Mouse (Mus musculus) heart, embryonic 13.5 days (tissue): ENCODE measurements around the gene Cdadc1. TPM values are rescaled to one million over a fixed set of nuclear protein-coding genes. Genes with fewer than 3 reads are reported as not detected.

Source experiments
- ATAC-seq: fragments of 200-750 bp; cut with Nextera tagmentation; 2 replicates; pipeline ENCODE4 v1.8.0; 2017; ENCODE audit warnings: moderate TSS enrichment; ENCODE audit not compliant: insufficient number of reproducible peaks, low FRiP score, low TSS enrichment; ENCODE audit errors: extremely low read depth
- H3K27ac ChIP-seq: fragments of 300-500 bp; sonication (generic); replicated peaks from 2 replicates; pipeline ENCODE4 v1.5.1; 2015; ENCODE audit warnings: moderate library complexity, mild to moderate bottlenecking, inconsistent platforms
- H3K27me3 ChIP-seq: fragments of 300-500 bp; sonication (generic); replicated peaks from 2 replicates; pipeline ENCODE4 v1.6.1; 2015; ENCODE audit warnings: mild to moderate bottlenecking, inconsistent platforms
- H3K36me3 ChIP-seq: fragments of 300-500 bp; sonication (generic); 2 replicates; pipeline ENCODE4 v1.6.1; 2015; ENCODE audit warnings: mild to moderate bottlenecking, inconsistent platforms
- H3K4me1 ChIP-seq: fragments of 300-500 bp; sonication (generic); 2 replicates; pipeline ENCODE4 v1.6.1; 2015; ENCODE audit warnings: inconsistent platforms
- H3K4me2 ChIP-seq: fragments of 300-500 bp; sonication (generic); 2 replicates; pipeline ENCODE4 v1.6.1; 2015; ENCODE audit warnings: inconsistent platforms, mild to moderate bottlenecking, moderate library complexity
- H3K4me3 ChIP-seq: fragments of 300-500 bp; sonication (generic); 2 replicates; pipeline ENCODE4 v1.5.1; 2015; ENCODE audit warnings: moderate library complexity, mild to moderate bottlenecking, inconsistent platforms
- H3K9ac ChIP-seq: fragments of 300-500 bp; sonication (generic); 2 replicates; pipeline ENCODE4 v1.6.1; 2015; ENCODE audit warnings: inconsistent platforms, mild to moderate bottlenecking, moderate library complexity
- H3K9me3 ChIP-seq: fragments of 300-500 bp; sonication (generic); 2 replicates; pipeline ENCODE4 v1.6.1; 2016; ENCODE audit warnings: inconsistent platforms
- WGBS: fragments of 180-500 bp; shearing (Covaris S2); methylation state at CpG from one replicate; pipeline ENCODE4 v1.1.7; 2015; ENCODE audit warnings: mixed read lengths; 5-methylcytosine and 5-hydroxymethylcytosine counted together
- polyA plus RNA-seq: library from polyadenylated mRNA; unstranded; fragments of >200 nt; fragmentation: Nextera tagmentation; extraction: Ambion mirVana; gene quantifications from 2 replicates; pipeline ENCODE4 v1.2.1, GENCODE M21; 2015

Cdadc1 gene
- polyA plus RNA-seq, 1 experiment from 2014 or later, result 26.0 TPM

DNA sequence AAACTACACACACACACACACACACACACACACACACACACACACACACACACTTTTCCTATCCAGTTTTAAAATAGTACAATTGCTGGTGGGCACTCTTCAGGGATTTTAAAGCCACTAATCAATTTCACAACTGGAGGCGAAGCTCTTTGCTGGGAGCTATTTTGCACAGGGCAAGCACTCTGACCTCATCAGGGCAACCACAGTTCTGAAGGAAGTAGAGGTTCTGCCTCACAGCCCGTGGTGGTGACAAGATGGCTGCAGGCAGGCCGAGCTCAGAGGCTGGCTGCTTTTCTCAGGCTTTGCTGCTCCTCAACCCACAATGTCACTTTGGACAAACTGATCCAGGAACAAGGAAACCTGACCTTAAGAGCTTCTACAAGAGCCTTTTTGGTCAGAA is 9.3 kb upstream of the Cdadc1 start:
- Histone ChIP-seq H3K27ac (no peak overlapping the region), H3K27me3 (peaks cover 18% of the 10 kb centered on the region), H3K36me3 (no peaks in the 10 kb centered on the region), H3K9me3 (no peaks in the 10 kb centered on the region), H3K9ac (no peak overlapping the region), H3K4me2 (no peak overlapping the region), H3K4me1 (no peaks in the 10 kb centered on the region), H3K4me3 (no peak overlapping the region)
- no peak for ATAC-seq
- 41% methylated on average over 3 of the region's 3 CpGs for WGBS

GRCm38 (mm10) chr14:59605671-59606353 is 8.1 kb upstream of the Cdadc1 start:
- Histone ChIP-seq H3K9me3 (no peaks in the 10 kb centered on the region), H3K4me3 (no peak overlapping the region), H3K4me1 (no peaks in the 10 kb centered on the region), H3K4me2 (no peak overlapping the region), H3K9ac (no peak overlapping the region), H3K27ac (no peak overlapping the region), H3K36me3 (no peaks in the 10 kb centered on the region), H3K27me3 (peaks cover 24% of the 10 kb centered on the region)
- 12% methylated on average over 5 of the region's 5 CpGs for WGBS
- no peak for ATAC-seq

GRCm38 (mm10) chr14:59604002-59604645 is 6.4 kb upstream of the Cdadc1 start:
- H3K27me3 ChIP-seq, result peaks cover 24% of the 10 kb centered on the region
- H3K4me3 ChIP-seq, result no peak overlapping the region
- H3K9me3 ChIP-seq, result no peaks in the 10 kb centered on the region
- no peaks in the 10 kb centered on the region for H3K36me3 ChIP-seq
- no peak overlapping the region for H3K27ac ChIP-seq
- 56% methylated on average over 5 of the region's 5 CpGs for WGBS
- no peaks in the 10 kb centered on the region for H3K4me1 ChIP-seq
- no peak overlapping the region for H3K9ac ChIP-seq
- H3K4me2 ChIP-seq, result no peak overlapping the region
- ATAC-seq, result no peak

DNA sequence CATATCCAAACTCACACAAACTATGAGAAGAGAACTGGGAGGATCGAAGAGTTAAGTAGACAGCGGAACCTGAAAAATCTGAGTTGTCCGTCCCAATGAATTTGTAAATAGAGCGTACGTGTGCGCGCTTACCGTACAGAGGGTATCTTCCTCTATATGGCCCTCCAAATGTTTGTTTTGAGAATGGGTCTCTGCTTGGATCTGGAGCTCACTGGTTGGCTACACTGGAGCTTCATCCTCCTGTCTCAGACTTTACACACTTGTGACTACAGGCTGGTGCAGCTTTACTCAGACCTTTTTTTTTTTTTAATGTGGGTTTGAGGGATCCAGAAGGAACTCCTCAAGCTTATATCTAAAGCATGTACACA is 485 bp upstream of the Cdadc1 start:
- Histone ChIP-seq H3K27ac (peak overlapping the region; percentile 76), H3K4me1 (peaks cover 15% of the 10 kb centered on the region), H3K36me3 (peaks cover 17% of the 10 kb centered on the region), H3K9me3 (no peaks in the 10 kb centered on the region), H3K27me3 (peaks cover 15% of the 10 kb centered on the region), H3K9ac (peak overlapping the region; percentile 88), H3K4me2 (peak overlapping the region; percentile 90), H3K4me3 (peak overlapping the region; percentile 76)
- under 1% methylated on average over 8 of the region's 8 CpGs for WGBS
- no peak for ATAC-seq

DNA sequence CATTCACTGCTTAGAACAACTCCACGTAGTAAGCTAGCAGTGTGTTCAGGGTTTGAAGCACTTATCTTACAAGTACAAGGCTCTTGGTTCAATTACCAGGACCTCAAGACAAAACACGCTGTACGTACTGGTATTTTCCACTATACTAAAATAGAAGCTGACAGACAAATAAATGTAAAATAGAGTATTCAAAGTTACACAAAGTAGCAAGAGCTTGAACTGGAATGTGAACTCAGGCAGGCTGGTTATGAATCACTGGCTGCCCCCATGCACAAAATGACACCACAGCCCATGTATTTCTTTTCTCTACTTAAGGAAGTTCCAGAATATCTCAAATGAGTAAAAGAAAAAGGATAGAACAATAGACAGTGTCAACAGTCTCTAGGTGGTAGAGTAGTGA is 2.8 kb downstream of the Cdadc1 start:
- 85% methylated on average over 3 of the region's 3 CpGs for WGBS
- Histone ChIP-seq H3K4me1 (peaks cover 15% of the 10 kb centered on the region), H3K9me3 (no peaks in the 10 kb centered on the region), H3K4me2 (no peak overlapping the region), H3K36me3 (peaks cover 45% of the 10 kb centered on the region), H3K27ac (no peak overlapping the region), H3K27me3 (no peaks in the 10 kb centered on the region), H3K9ac (no peak overlapping the region), H3K4me3 (no peak overlapping the region)
- ATAC-seq, result no peak

DNA sequence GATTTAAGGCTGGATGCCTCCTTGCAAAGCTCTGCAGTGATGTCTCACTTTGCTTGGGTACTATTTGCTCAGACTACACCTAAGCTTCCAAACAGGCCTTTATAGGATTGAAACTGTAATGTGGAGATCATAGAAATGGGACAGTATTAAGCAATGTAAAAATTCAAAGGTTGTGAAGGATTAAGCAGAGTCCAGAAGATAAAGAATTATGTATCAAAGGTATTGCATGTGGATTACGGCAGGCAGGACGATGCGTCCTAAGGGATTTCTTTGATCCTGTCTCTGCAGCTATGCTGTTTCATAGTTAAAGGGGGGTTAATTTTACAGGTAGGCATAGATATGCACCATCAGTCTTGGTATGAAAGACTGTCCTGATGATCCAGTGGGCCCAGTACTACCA is 5.2 kb downstream of the Cdadc1 start:
- Histone ChIP-seq H3K27ac (no peak overlapping the region), H3K27me3 (no peaks in the 10 kb centered on the region), H3K4me3 (no peak overlapping the region), H3K36me3 (peaks cover 66% of the 10 kb centered on the region), H3K9me3 (no peaks in the 10 kb centered on the region), H3K4me1 (peaks cover 11% of the 10 kb centered on the region), H3K9ac (no peak overlapping the region), H3K4me2 (no peak overlapping the region)
- WGBS, result 98% methylated on average over 3 of the region's 3 CpGs
- no peak for ATAC-seq

DNA sequence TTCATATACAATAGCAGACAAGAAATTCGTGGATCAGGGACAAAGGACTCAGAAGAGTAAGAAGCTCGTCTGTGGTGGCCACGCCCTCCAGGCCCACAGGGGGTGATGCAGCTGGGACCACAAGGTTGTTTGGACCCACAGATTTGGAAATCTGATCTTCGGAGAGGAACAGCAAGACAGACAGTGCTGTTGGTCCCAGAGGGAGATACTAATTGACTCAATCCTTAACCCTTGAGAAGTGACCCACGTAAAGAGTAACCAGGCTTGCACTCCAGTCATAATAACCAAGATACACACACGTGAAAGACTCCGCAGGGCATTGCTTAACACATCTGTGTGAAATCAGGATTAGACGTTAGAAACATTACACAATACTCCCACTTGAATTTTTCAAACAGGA is 5.9 kb downstream of the Cdadc1 start:
- 77% methylated on average over 8 of the region's 8 CpGs for WGBS
- Histone ChIP-seq H3K4me3 (no peak overlapping the region), H3K4me2 (no peak overlapping the region), H3K9me3 (no peaks in the 10 kb centered on the region), H3K27ac (no peak overlapping the region), H3K9ac (no peak overlapping the region), H3K36me3 (peaks cover 70% of the 10 kb centered on the region), H3K4me1 (peaks cover 7% of the 10 kb centered on the region), H3K27me3 (no peaks in the 10 kb centered on the region)
- ATAC-seq, result no peak

DNA sequence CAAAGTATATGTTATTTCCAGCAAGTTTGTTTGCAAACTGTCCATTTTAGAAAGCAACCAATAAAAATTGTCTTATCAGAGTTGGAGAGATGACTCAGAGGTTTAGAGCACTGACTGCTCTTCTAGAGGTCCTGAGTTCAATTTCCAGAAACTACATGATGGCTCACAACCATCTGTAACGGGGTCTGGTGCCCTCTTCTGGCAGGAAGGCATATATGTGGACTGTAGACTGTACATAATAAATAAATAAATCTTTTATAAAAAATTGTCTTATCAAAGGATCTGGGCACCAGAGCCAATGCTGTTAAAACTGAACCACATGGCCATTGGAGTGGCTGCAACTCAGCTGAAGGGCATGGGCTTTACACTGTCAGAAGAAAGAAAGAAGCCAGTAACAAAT is 7.1 kb downstream of the Cdadc1 start:
- H3K4me3 ChIP-seq, result no peak overlapping the region
- no peak for ATAC-seq
- H3K27ac ChIP-seq, result no peak overlapping the region
- H3K36me3 ChIP-seq, result peaks cover 79% of the 10 kb centered on the region
- no peaks in the 10 kb centered on the region for H3K9me3 ChIP-seq
- H3K4me1 ChIP-seq, result no peaks in the 10 kb centered on the region
- WGBS, result 76% methylated on average over 1 of the region's 1 CpGs
- H3K27me3 ChIP-seq, result no peaks in the 10 kb centered on the region
- no peak overlapping the region for H3K9ac ChIP-seq
- no peak overlapping the region for H3K4me2 ChIP-seq

- Histone ChIP-seq H3K36me3 (peaks cover 52% of the 10 kb centered on the region), H3K4me3 (no peak overlapping the region), H3K9me3 (no peaks in the 10 kb centered on the region), H3K4me1 (peaks cover 14% of the 10 kb centered on the region), H3K4me2 (no peak overlapping the region), H3K9ac (no peak overlapping the region), H3K27me3 (no peaks in the 10 kb centered on the region), H3K27ac (no peak overlapping the region)
- WGBS, result 79% methylated on average over 5 of the region's 5 CpGs
- ATAC-seq, result no peak
These were observed 21.4 kb downstream of the Cdadc1 start for GRCm38 (mm10) chr14:59576385-59576784.

DNA sequence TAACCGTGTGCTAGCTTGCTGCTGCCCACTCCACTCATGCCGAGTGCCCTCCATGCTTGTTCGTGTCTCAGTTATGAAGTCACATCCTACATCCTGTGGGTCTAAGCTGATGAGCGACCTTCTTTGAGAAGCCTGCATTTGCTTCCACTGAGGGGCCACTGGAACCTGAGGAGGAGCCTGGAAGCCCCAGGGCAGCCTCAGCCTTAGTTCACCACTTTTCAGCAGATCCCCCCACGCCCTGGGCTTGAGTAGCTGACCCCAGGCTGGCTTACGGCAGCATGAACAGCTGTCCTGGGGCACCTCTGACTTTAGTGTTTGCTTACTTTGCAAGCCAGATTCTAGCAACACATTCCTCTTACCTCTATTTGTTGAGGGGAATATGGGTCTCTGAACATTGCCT is 31.0 kb downstream of the Cdadc1 start:
- WGBS, result 78% methylated on average over 6 of the region's 6 CpGs

DNA sequence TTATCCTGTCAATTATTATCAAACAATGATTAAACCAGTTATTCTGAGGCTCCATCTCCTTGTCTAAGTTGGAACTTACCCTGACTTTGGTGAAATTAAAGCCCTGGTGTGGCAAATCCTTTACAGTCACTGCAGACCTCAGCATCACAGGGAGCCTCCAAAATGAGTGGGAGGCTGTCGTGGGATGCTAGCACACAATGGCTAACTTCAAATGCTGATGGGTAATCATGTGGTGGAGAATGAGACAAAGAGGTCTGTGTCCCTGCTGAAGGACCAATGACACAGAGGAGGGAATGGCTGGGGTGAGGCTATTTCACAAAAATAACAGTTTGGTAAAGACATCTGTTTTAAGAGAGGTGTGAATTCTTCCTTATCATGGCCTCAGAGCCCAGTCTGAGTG is 39.9 kb downstream of the Cdadc1 start:
- 64% methylated on average over 1 of the region's 1 CpGs for WGBS
- no peak for ATAC-seq
- Histone ChIP-seq H3K9ac (no peak overlapping the region), H3K27ac (no peak overlapping the region), H3K4me2 (no peak overlapping the region), H3K27me3 (no peaks in the 10 kb centered on the region), H3K4me1 (peaks cover 3% of the 10 kb centered on the region; the same call in 1 of the 2 replicates), H3K36me3 (no peaks in the 10 kb centered on the region), H3K4me3 (no peak overlapping the region), H3K9me3 (no peaks in the 10 kb centered on the region)

More for the DNA sequence above, 31.0 kb downstream of the Cdadc1 start:
- ATAC-seq, result no peak
- Histone ChIP-seq H3K9me3 (no peaks in the 10 kb centered on the region), H3K27me3 (no peaks in the 10 kb centered on the region), H3K36me3 (peaks cover 60% of the 10 kb centered on the region), H3K4me2 (no peak overlapping the region), H3K4me1 (no peaks in the 10 kb centered on the region), H3K27ac (no peak overlapping the region), H3K9ac (no peak overlapping the region), H3K4me3 (no peak overlapping the region)

DNA sequence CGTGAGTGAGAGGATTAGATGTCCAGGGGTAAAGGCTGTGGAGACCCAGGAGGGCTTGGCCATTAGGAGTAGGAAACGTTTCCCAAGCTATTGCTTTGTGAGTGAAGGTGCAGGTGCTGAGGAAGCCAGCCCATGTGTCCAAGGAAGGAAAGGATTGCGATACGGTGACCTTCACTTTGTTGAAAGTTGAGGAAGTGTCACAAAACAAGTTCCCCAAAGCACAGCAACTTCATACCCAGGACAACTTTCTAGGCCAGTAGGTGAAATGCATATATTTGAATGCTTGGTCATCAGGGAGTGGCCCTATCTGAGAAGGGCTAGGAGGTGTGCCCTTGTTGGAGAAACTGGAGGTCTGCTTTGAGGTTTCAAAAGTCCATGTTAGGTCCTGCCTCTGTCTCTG is 40.7 kb downstream of the Cdadc1 start:
- Histone ChIP-seq H3K4me2 (no peak overlapping the region), H3K36me3 (no peaks in the 10 kb centered on the region), H3K27ac (no peak overlapping the region), H3K4me1 (peaks cover 3% of the 10 kb centered on the region), H3K9ac (no peak overlapping the region), H3K9me3 (no peaks in the 10 kb centered on the region), H3K4me3 (no peak overlapping the region), H3K27me3 (no peaks in the 10 kb centered on the region)
- ATAC-seq, result no peak
- 71% methylated on average over 4 of the region's 4 CpGs for WGBS
